Mouse (Mus musculus) adrenal gland, adult (tissue): Measurements from ENCODE around the gene Exoc6.
"Not testable (repeated sequence)": the region's sequence is repeated elsewhere in the genome, so short reads cannot be mapped to it uniquely, and the experiment has no call there.

Experiments used
- DNase-seq, 2 experiments: peaks; one replicate each; pipeline ENCODE4 v3.0.0; 2022 to 2023; ENCODE audit warnings: low spot score in 1 of 2; ENCODE audit not compliant: inconsistent age in 2 of 2

The Exoc6 gene

GRCm38 (mm10) chr19:37550101-37551039 lies at the start of gene Exoc6:
Exoc6 (plus strand) TSS chr19:37550418.
- DNase-seq: peak; percentile 84 to 95

GRCm38 (mm10) chr19:37502996-37503395 lies 47.2 kb upstream of the Exoc6 start:
- DNase-seq: no peak

- DNase-seq: no peak
Measured at GRCm38 (mm10) chr19:37506066-37506465, 44.2 kb upstream of the Exoc6 start.

- no peak for DNase-seq
Measured at GRCm38 (mm10) chr19:37506614-37507013, 43.6 kb upstream of the Exoc6 start.

- DNase-seq: peak; percentile 90 to 96
Measured at GRCm38 (mm10) chr19:37509725-37510124, 40.5 kb upstream of the Exoc6 start.

- no peak for DNase-seq
Measured at GRCm38 (mm10) chr19:37514811-37515292, 35.4 kb upstream of the Exoc6 start.

GRCm38 (mm10) chr19:37517419-37517818 lies 32.8 kb upstream of the Exoc6 start:
- DNase-seq: peak in 1 of 2 experiments; percentile 72

GRCm38 (mm10) chr19:37520740-37521433 lies 29.3 kb upstream of the Exoc6 start:
- no peak for DNase-seq

- no peak for DNase-seq
Measured at GRCm38 (mm10) chr19:37521434-37521781, 28.8 kb upstream of the Exoc6 start.

GRCm38 (mm10) chr19:37523280-37524062 lies 26.7 kb upstream of the Exoc6 start:
- no peak for DNase-seq

GRCm38 (mm10) chr19:37525925-37526324 lies 24.3 kb upstream of the Exoc6 start:
- DNase-seq: no peak

GRCm38 (mm10) chr19:37526768-37527167 lies 23.4 kb upstream of the Exoc6 start:
- DNase-seq: no peak

GRCm38 (mm10) chr19:37527736-37528135 lies 22.5 kb upstream of the Exoc6 start:
- not testable (repeated sequence) for DNase-seq

- DNase-seq: peak in 1 of 2 experiments; percentile 51
Measured at GRCm38 (mm10) chr19:37528581-37528980, 21.6 kb upstream of the Exoc6 start.

GRCm38 (mm10) chr19:37529296-37529695 lies 20.9 kb upstream of the Exoc6 start:
- no peak for DNase-seq

GRCm38 (mm10) chr19:37529975-37530515 lies 20.2 kb upstream of the Exoc6 start:
- peak in 1 of 2 experiments; percentile 81 for DNase-seq

GRCm38 (mm10) chr19:37530601-37531000 lies 19.6 kb upstream of the Exoc6 start:
- peak in 1 of 2 experiments; percentile 19 for DNase-seq

GRCm38 (mm10) chr19:37531200-37531845 lies 18.9 kb upstream of the Exoc6 start:
- DNase-seq: peak in 1 of 2 experiments; percentile 55

- DNase-seq: no peak
Measured at GRCm38 (mm10) chr19:37533196-37533595, 17.0 kb upstream of the Exoc6 start.

- DNase-seq: no peak
Measured at GRCm38 (mm10) chr19:37534737-37535365, 15.4 kb upstream of the Exoc6 start.
